Mouse (Mus musculus) heart, postnatal 14 days (tissue): ENCODE data around the gene Cpne5. TPM values are rescaled to one million over a fixed set of nuclear protein-coding genes. Genes with fewer than 3 reads are reported as not detected.
A peak's percentile ranks its signal among the peaks of the same experiment; 100 is the strongest.

ENCODE experiments used
- DNase-seq, 2 experiments: peaks; one replicate each; pipeline ENCODE4 v3.0.0; 2021 to 2022
- intact Hi-C: fragments of 180-260 bp; cut with DNase I; formaldehyde crosslinking; loops from one replicate; pipeline ENCODE4 v1.15.1; 2025
- total RNA-seq, 2 experiments: library from RNA; stranded (reverse); gene quantifications; 2 replicates each; pipeline ENCODE4 v1.2.3; 2021

Gene Cpne5
- total RNA-seq, 2 experiments from 2014 or later: 2.3 to 3.9 TPM

DNA sequence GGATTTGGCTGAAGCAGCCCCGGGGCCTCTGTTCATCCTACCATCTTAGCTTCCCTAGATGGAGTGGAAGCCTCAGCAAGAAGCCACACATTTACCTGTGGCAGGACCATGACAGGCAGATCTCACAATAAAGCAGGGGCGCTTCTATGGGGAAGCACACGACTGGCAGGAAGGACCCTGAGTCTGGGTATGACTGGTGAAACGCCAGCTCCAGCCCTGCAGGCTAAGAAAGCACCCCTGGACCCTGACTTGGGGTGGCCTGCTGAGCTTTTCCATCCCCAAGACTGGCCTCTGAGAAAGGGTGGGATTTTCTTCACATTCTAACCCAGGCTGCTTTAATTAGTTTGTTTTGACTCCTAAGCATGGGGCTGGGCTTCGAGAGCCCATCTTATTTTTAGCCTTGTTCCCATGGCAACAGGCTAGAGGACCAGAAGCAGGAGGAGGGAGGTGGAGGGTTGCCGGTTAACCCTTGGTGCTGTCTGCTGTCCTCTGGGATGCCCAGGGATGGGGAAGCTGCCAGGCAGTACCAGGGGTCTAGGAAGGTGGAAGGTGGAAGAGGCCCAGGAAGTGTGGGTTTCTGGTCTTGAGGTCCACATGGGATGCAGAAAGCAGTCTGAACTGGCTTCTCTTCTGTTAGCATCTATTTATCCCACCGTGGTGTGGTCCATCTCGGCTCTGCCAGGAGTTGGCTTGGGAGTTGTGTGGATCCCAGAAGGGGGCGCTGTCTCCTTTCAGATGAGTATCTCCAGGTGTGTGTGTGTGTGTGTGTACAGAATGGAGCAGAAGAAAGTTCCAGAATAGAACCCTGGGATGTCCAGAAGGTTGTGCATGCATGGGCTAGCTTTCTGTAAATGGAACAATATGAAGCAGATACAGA, 61.3 kb downstream of the Cpne5 start:
- intact Hi-C loops: loop anchor here (1.0 to 5.0 kb wide), 2 partner anchors 70 to 341 kb away; no protein-coding TSS in a partner anchor
- peak; percentile 70 to 80 for DNase-seq

DNA sequence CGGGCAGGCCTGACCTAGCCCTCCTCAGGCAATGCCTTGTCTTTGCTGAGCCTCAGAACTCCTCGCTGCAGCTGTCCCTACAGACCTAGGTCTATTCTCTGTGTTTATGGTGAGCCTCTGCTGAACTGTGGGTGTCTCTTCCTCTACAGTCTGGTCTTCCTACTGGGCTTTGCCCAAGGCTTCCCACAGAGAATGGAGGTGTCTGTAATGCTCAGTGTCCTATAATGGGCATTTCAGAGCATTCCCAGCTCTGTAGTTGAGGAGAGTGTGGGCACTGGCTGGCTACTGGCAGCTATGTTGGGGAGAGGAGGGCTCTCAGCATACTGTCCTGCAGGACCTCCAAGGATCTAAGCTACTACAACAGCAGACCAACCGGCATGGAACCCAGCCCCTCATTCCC, 62.3 kb downstream of the Cpne5 start:
- intact Hi-C loops: loop anchor here (1.0 to 5.0 kb wide), 2 partner anchors 71 to 342 kb away; no protein-coding TSS in a partner anchor
- no peak for DNase-seq

DNA sequence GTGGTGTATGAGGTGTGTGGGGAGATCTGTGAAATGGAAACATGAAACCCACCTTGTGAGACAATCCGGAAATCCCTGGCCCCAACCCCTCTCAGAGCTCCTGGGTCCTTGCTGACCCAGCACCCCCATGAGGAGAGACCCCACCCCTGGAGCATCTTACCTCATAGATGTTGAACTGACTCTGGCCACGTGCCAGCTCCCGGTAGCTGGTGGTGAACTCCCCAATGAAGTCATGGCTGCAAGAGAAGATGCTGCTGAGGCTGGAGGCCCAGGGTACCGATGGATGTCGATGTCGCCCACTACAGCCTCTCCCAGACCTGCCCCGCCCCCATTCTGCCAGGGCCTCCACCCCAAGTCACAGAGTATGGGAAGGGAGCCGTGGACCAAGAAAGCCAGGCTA, 64.8 kb downstream of the Cpne5 start:
- no peak for DNase-seq
- intact Hi-C loops: loop anchor here (5.0 kb wide), 1 partner anchor 199 kb away; no protein-coding TSS in a partner anchor

DNA sequence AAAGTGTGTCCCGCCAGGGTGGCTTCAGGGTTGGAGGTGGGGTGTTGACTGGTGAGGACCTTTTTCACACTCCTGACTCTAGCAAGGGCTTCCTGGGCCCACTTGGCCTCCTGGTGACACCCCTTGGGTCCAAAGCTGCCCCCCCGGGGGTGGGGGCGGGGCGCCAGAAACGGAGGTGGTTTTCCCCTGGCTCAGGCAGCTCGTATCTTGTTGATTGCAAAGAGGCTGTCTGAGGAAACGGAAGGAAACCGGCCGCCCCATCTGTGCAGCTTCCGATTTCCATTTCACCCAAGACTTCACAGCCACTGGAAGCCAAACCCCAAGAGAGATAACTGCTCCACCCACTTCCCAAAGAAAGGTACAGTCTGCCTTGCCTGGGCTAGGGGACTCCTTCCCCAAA, 65.9 kb downstream of the Cpne5 start:
- no peak for DNase-seq
- intact Hi-C loops: loop anchor here (5.0 kb wide), 1 partner anchor 200 kb away; no protein-coding TSS in a partner anchor

GRCm38 (mm10) chr17:29171001-29171772, 66.8 kb downstream of the Cpne5 start:
- intact Hi-C loops: loop anchor here (1.0 to 5.0 kb wide), 4 partner anchors 76 to 201 kb away; no protein-coding TSS in a partner anchor
- peak; percentile 85 to 89 for DNase-seq

DNA sequence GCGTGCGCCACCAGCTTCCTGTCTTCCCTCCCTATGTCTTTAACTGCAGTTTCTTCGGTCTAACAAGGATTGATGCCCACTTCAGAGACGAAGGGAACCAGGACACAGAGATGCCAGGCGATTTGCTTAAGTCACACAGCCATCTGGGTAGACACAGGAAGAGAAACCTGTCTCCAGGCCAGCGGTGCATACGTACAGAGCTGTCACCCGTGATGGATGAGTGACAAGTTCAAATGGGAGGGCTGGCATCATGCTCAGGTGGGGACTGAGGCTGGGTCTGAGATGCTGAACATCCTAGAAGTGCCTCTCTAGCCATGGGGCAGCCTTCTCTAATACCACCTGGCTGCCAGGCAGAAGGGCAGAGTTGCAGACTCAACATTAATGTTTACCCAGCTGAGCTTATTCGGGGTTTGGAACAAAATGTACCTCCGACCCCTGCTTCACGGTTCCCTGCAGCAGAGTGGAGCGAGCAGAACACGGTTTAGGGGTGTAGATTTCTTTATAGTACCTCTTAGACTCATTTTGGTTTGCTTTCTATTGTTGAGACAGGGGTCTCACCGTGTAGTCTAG, 67.5 kb downstream of the Cpne5 start:
- intact Hi-C loops: loop anchor here (2.0 to 5.0 kb wide), 2 partner anchors 184 to 202 kb away; no protein-coding TSS in a partner anchor
- DNase-seq: no peak

GRCm38 (mm10) chr17:29168996-29169601, 68.9 kb downstream of the Cpne5 start:
- intact Hi-C loops: no loop called here
- no peak for DNase-seq

DNA sequence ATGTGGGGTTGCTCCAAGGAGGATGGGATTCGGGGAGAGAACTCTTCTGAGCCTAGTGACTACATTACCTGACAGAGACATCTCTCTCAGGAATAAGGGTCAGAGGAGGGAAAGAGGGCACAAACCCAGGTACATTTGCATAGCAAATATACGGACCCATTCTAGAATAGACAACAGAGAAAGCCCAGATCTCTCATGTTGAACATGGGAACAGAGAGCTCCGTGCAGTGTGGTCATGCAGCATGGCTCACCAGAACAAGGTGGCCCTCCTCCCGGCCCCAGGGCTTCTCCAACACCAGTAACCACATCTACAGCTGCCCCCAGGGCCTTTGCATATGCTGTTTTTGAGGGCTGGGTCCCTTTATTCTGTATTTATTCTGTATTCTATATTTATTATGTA, 69.5 kb downstream of the Cpne5 start:
- DNase-seq: no peak
- intact Hi-C loops: no loop called here

DNA sequence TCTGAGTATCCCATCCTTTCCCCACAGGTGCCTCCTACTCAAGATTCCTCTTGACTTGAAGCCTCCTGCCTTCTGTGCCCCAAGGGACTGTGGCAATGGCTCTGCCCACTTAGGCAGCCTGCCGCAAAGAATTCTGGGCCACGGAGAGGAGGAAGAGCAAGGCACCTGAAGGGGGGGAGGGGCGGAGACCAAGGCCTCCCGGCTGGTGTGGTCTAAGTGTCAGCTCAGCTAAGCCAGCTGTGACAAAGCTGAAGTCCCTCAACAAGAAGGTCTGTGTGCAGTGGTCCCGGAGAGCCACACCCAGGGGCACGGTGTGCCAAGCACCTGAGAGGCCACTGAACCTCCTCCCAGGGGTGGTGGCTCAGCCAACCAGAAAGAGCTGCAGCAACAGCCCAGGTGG, 70.6 kb downstream of the Cpne5 start:
- no peak for DNase-seq
- intact Hi-C loops: no loop called here

- intact Hi-C loops: no loop called here
- DNase-seq: no peak
Observed at GRCm38 (mm10) chr17:29165967-29166578, 71.9 kb downstream of the Cpne5 start.

DNA sequence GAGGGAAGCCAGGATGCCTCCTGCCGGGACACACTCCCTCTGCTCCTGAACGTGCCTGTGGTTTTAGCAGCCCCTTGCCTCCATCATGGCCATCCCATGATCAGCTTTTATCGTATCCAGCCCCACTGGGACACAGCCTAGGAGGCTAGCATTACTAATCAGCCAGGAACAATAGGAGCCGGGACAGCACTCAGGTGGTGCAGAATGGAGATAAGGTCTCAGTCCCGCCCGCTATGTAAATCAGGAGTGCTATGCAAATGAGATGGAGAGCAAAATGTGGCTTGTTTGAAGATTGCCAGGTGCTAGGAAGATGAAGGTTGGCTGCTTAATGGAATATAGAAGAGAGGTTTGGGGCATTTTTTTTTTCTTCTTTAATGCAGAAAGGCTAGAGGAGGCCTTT, 72.5 kb downstream of the Cpne5 start:
- intact Hi-C loops: no loop called here
- no peak for DNase-seq

GRCm38 (mm10) chr17:29164469-29165111, 73.4 kb downstream of the Cpne5 start:
- DNase-seq: peak; percentile 34 to 39
- intact Hi-C loops: no loop called here

DNA sequence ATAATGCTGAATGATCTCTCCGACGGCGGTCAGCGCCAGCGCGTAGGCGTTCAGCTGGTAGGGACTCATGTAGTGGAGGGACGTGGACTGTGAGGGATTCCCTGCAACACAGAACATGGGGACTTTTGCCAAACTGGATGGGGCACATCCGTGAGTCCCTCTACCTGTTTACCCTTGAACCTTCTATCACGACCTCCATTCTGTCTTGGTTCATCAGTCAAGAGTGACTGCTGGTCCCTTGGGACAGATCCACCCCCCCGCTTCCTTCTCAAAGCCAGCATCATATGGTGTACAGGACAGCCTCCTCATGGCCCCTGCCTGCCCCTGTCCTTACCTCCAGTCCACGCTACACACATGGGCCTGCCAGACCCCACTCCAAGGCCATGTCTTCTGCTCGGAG, 75.6 kb downstream of the Cpne5 start:
- intact Hi-C loops: no loop called here
- no peak for DNase-seq

- no peak for DNase-seq
- intact Hi-C loops: no loop called here
Observed at GRCm38 (mm10) chr17:29159743-29160455, 78.1 kb downstream of the Cpne5 start.

DNA sequence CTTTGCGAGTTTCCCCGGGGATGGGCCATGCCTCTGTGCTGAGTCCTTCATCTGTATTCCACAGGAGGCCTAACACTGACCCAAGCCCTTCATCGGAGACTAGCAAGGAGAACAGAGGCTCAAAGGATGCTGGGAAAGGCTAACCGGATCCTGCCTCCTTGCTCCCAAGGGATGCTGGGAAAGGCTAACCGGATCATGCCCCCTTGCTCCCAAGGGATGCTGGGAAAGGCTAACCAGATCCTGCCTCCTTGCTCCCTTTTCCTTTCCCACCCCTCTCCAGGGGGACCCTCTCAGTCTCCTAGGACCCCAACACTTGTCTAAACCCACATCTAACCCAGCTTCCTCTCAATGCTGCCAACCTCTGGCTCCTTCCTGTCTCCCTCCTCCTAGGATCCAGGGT, 78.6 kb downstream of the Cpne5 start:
- intact Hi-C loops: no loop called here
- DNase-seq: no peak

GRCm38 (mm10) chr17:29158899-29159298, 79.1 kb downstream of the Cpne5 start:
- intact Hi-C loops: no loop called here
- no peak for DNase-seq

DNA sequence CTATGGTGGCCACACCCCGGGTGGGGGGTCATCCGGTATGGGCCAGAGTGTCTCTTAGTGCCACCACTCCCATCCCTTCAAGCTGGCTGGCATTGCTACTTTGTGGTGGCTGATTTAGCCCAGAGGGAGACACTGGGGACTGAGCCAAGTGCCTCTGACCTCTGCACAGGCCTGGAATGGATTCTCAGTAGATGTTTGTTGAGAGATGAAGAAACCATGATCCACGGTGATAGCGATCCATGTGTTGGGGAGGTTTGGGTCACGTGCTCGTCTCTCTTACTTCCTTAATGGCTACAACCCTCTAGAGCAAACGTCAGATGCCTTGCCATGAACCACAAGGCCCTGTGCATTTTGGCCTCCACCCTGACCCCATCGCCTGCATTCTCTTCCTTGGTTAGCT, 81.1 kb downstream of the Cpne5 start:
- intact Hi-C loops: no loop called here
- DNase-seq: no peak

DNA sequence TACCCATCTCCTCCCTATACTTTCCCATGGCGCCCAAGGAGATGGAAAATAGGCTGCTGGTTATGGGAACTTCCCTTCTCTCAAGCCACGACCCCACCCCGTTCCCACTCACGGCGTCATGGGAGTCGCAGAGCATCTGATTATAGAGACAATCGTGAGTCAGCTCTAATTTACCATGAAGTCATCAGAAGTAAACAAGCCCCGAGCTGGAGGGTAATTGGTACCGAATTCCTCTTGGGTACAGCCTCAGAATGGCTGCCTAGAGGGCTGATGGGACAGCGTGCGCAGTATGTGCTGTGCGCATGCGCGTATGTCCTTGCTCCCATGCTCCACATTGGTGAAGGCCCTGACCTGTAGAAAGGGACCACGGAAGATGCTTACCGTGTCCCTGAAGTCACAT, 81.6 kb downstream of the Cpne5 start:
- intact Hi-C loops: no loop called here
- no peak for DNase-seq
